Mouse (Mus musculus) bone marrow macrophage, adult 2 months (primary cell): Measurements from ENCODE around the gene Zfc3h1. TPM values are rescaled to one million over a fixed set of nuclear protein-coding genes. Genes with fewer than 3 reads are reported as not detected.

Experiments used
- H3K27ac ChIP-seq: 2 replicates; pipeline ENCODE4 v1.5.1; 2012; ENCODE audit warnings: low read depth, low read length; ENCODE audit not compliant: insufficient read depth
- H3K4me1 ChIP-seq: 2 replicates; pipeline ENCODE4 v1.6.1; 2012; ENCODE audit warnings: low read length; ENCODE audit not compliant: control insufficient read depth, insufficient read depth
- H3K4me3 ChIP-seq: 2 replicates; pipeline ENCODE4 v1.5.1; 2012; ENCODE audit warnings: mild to moderate bottlenecking, low read length, moderate library complexity; ENCODE audit not compliant: insufficient read depth
- CTCF ChIP-seq: IDR thresholded peaks from 2 replicates; pipeline ENCODE4 v1.5.1; 2012; ENCODE audit warnings: low read depth, mild to moderate bottlenecking, low read length, moderate library complexity
- POLR2A ChIP-seq: IDR thresholded peaks from 2 replicates; pipeline ENCODE4 v1.6.1; 2012; ENCODE audit warnings: mild to moderate bottlenecking, low read depth, low read length, borderline replicate concordance
- polyA plus RNA-seq: library from polyadenylated mRNA; stranded (reverse); fragments of >200 nt; gene quantifications from 2 replicates; pipeline ENCODE4 v1.2.4, GENCODE M21; 2012; ENCODE audit not compliant: missing spikeins, insufficient read depth, insufficient read length

Zfc3h1 gene
- polyA plus RNA-seq, 1 experiment: 91.6 TPM

- no peaks in the 10 kb centered on the region for H3K4me1 ChIP-seq
- H3K4me3 ChIP-seq: no peak overlapping the region
- no peak overlapping the region for H3K27ac ChIP-seq
- TF ChIP-seq CTCF: no peak
- no peak for TF ChIP-seq POLR2A
Measured at GRCm38 (mm10) chr10:115437286-115437685, 52.5 kb downstream of the Zfc3h1 start.

GRCm38 (mm10) chr10:115448614-115449013, 63.9 kb downstream of the Zfc3h1 start:
- Histone ChIP-seq H3K4me3 (no peak overlapping the region), H3K4me1 (no peaks in the 10 kb centered on the region), H3K27ac (no peak overlapping the region)
- TF ChIP-seq POLR2A: no peak
- no peak for TF ChIP-seq CTCF

- H3K27ac ChIP-seq: no peak overlapping the region
- H3K4me1 ChIP-seq: no peaks in the 10 kb centered on the region
- H3K4me3 ChIP-seq: no peak overlapping the region
- no peak for TF ChIP-seq CTCF
- TF ChIP-seq POLR2A: no peak
Measured at GRCm38 (mm10) chr10:115457368-115458021, 72.7 kb downstream of the Zfc3h1 start.

DNA sequence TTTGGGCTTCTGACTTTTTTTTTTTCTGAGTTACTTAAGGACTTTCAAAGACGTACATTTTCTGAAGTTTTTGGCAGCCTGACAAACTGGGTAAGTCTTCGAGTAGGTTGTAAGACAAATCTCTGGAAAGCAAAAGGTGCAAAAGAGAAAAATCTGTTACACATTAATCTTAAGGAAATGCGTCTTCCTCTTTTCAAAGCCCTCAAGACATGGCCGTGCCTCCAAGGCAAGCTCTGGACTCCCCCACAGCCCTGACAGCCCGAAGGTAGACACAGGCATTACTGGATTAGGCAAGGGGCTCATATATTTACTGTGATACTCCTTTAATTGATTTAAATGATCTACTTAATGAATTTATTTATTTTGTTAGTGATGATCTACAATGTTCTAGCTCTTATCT, 77.9 kb downstream of the Zfc3h1 start:
- TF ChIP-seq CTCF (no peak), POLR2A (no peak)
- no peaks in the 10 kb centered on the region for H3K4me1 ChIP-seq
- H3K4me3 ChIP-seq: no peak overlapping the region

DNA sequence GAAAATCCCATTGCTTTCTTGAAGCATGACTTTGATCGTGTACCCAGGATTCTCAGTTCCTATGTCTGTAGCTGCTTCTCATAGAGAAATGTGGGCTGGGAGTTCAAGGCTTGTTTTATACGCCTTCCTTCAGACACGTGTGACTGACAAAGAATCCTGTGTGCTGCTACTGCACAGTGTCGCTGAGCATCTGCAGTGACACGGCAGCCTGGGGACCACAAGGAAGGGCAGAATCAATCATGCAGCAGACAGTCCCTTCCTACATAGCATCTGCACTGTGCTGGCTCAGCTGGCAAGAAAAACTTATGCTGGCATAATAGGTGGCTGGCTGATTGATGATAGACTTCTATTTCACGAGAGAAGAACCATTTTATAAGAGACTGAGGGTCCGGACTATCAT, 80.3 kb downstream of the Zfc3h1 start:
- H3K4me3 ChIP-seq: no peak overlapping the region
- TF ChIP-seq CTCF (no peak), POLR2A (no peak)
- H3K27ac ChIP-seq: no peak overlapping the region
- no peaks in the 10 kb centered on the region for H3K4me1 ChIP-seq

More for the DNA sequence above, 77.9 kb downstream of the Zfc3h1 start:
- no peak overlapping the region for H3K27ac ChIP-seq

- TF ChIP-seq POLR2A: no peak
- no peak for TF ChIP-seq CTCF
- H3K4me3 ChIP-seq: no peak overlapping the region
- no peaks in the 10 kb centered on the region for H3K4me1 ChIP-seq
- no peak overlapping the region for H3K27ac ChIP-seq
Measured at GRCm38 (mm10) chr10:115465778-115466177, 81.0 kb downstream of the Zfc3h1 start.

DNA sequence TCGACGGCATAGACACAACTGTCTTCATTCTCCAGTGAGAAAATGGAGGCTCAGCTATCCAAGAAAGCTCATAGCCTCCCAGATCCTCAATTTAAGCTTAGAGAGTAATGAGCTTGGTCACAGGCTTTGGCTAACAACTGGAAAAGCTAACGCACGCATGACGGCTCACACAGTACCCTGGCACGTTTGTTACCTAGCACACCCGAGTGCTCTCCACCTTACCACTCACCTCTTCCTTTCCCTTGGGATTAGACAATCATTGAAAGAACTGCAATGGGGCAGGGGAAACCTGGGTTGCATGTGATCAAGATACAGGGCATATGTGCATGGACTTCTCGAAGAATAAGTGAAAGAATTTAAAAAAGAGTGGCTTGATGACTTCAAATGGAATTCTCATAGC, 83.2 kb downstream of the Zfc3h1 start:
- Histone ChIP-seq H3K4me3 (no peak overlapping the region), H3K4me1 (no peaks in the 10 kb centered on the region), H3K27ac (no peak overlapping the region)
- TF ChIP-seq CTCF: no peak
- TF ChIP-seq POLR2A: no peak

DNA sequence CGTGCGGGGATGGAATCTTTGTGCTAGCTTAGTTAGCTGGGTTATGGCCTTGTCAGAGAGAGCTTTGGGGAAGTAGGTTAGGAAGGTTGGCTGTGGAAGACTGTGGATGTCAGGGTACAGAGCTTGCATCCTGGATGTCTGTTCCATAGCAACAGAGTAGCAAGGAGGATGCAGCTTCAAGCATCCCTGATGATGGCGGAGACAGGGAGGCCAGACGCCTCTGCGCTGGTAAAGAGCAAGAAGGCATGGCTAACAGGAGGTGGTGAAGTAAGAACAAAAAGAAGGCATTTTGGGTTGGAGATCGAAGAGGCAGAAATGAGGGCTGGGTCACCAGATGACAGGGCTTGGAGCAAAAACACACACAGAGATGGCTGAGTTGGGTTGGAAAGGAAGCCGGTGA, 83.9 kb downstream of the Zfc3h1 start:
- Histone ChIP-seq H3K4me3 (no peak overlapping the region), H3K27ac (no peak overlapping the region), H3K4me1 (no peaks in the 10 kb centered on the region)
- no peak for TF ChIP-seq POLR2A
- no peak for TF ChIP-seq CTCF

- H3K4me3 ChIP-seq: no peak overlapping the region
- TF ChIP-seq POLR2A (no peak), CTCF (no peak)
Measured at GRCm38 (mm10) chr10:115469040-115469439, 84.3 kb downstream of the Zfc3h1 start.

DNA sequence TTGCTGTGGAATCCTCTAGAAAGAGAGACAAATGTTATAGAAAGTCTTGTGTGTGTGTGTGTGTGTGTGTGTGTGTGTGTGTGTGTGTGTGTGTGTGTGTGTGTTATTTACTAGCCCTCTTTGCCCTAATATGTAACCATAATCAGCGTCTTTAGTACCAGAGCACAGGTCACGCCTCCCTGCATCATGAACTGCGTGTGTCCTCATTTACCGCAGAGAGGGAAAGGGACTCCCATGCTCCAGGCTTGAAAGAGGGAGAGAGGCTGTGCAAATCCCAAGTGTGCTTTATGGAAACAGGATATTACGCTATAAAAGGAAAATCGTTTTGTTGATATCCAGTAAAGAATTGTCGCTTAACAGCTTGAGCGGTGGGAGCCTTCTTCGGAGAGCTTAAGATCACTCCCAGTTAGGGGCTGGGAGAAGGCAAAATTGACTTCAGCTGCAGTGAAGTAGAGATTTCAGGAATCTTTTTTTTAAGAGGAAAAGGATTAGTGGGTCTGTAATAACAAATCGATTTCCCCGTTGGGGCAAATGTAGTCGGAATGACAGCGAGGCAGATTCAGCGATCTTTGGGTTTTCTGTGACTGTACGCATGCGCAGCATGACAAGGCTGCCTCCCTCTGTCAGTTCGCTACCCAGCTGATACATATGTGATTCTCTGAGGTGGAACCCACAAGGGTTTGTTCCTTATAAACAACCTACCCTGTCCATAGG, 86.0 kb downstream of the Zfc3h1 start:
- no peak overlapping the region for H3K27ac ChIP-seq
- no peak for TF ChIP-seq POLR2A
- no peak for TF ChIP-seq CTCF
- H3K4me1 ChIP-seq: no peaks in the 10 kb centered on the region
- no peak overlapping the region for H3K4me3 ChIP-seq

More at GRCm38 (mm10) chr10:115469040-115469439, 84.3 kb downstream of the Zfc3h1 start:
- H3K27ac ChIP-seq: no peak overlapping the region
- H3K4me1 ChIP-seq: no peaks in the 10 kb centered on the region
